13 mouse cellular contexts compared by ENCODE assay signal in the genomic region with DNA sequence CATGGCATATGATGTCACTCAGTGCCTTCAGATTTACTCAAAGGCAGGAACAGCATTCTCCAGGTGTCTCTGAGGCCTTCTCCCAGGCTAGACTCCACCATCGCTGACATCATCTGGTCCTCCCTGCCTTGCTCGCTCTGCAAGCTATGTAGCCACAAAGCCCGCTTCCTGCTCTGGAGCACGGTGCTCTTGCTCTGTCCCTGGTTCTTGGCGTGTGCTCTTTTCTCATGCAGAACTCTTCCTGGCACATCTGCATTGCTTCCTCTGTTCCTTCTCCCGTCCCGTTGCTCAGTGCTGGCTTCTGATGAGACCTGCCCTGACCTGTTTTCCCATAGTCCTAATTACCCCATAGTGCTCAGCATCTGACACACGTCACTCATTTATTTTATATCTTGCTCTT.
"Had no signal": no experiment of that assay in that cellular context is flagged by ENCODE, and none has a peak within 500 bp of the region (broad histone marks: within the 10 kb centered on the region; RNA-seq: fewer than 3 reads in every experiment).

No protein-coding gene starts in this region.

- DNase-seq: lung, adult 18-20 months; lung, postnatal 14 days; lung, postnatal 36 days; midbrain, embryonic 14.5 days; retina, postnatal 1 day; right cerebral cortex, adult 18-20 months; right cerebral cortex, postnatal 25 days; right cerebral cortex, postnatal 4 days; spleen, adult 18-20 months; thymus, adult 2 months had no signal

- ATAC-seq: liver, embryonic 12.5 days; lung, postnatal 0 days; midbrain, embryonic 16.5 days had no signal
